In the genomic region with DNA sequence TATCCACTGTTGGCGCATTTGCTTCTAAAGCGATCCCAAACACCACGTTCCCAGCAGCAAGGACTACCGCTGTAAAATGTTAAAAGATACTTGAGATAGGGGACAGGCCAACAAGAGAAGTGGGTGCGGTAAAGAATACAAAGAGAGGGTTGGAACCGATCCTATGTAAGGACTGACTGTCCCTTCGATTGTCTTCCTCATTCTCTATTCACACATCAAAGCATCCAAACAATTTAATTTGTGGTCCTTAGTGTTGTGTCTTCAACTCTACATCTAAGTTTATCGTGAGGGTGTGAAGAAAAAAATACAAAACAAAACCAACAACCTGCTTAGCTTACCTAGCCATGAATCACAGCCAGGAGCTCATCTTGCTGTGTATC, we compare ENCODE assay signal across 7 mouse cellular contexts. TPM values are rescaled to one million over a fixed set of nuclear protein-coding genes. Genes with fewer than 3 reads are reported as not detected.
DNase-seq lines count a peak whose midpoint lies in the region; ATAC-seq and TF ChIP-seq lines count a peak whose summit lies in the region.

No protein-coding gene starts in this region.

- no peaks in the 10 kb centered on the region for H3K9me3 ChIP-seq in lung, embryonic 16.5 days (ENCODE audit: control insufficient read depth, low read length)
- H3K9me3 ChIP-seq in forebrain, embryonic 10.5 days: no peaks in the 10 kb centered on the region
- H3K9me3 ChIP-seq in limb, embryonic 11.5 days (ENCODE audit: control insufficient read depth, low read length): no peaks in the 10 kb centered on the region

- H3K4me3 ChIP-seq in lung, embryonic 16.5 days (ENCODE audit: low read length): peak overlapping the region; percentile 96
- H3K4me3 ChIP-seq in forebrain, embryonic 10.5 days: peak overlapping the region; percentile 90
- peak overlapping the region; percentile 92 for H3K4me3 ChIP-seq in limb, embryonic 11.5 days (ENCODE audit: low read depth, low read length)
- peak overlapping the region; percentile 95 for H3K4me3 ChIP-seq in small intestine, adult 2 months (ENCODE audit: low read depth, low read length)

- no peak overlapping the region for H3K27ac ChIP-seq in lung, embryonic 16.5 days (ENCODE audit: low read length)
- peak overlapping the region; percentile 96 for H3K27ac ChIP-seq in forebrain, embryonic 10.5 days
- no peak overlapping the region for H3K27ac ChIP-seq in limb, embryonic 11.5 days (replicated peaks; ENCODE audit: low read depth, low read length)
- no peak overlapping the region for H3K27ac ChIP-seq in small intestine, adult 2 months (ENCODE audit: insufficient read depth, low read depth, low read length)

- no peak for TF ChIP-seq POLR2A in small intestine, adult 2 months (IDR thresholded peaks at IDR 0.05; ENCODE audit: low read depth, low read length)

- TF ChIP-seq CTCF in small intestine, adult 2 months (IDR thresholded peaks at IDR 0.05; ENCODE audit: extremely low read depth, insufficient read length, insufficient replicate concordance, low read depth, low read length): no peak

- peak overlapping the region; percentile 95 for H3K9ac ChIP-seq in lung, embryonic 16.5 days (ENCODE audit: low read length)
- peak overlapping the region; percentile 98 for H3K9ac ChIP-seq in limb, embryonic 11.5 days (ENCODE audit: low read length)

- H3K4me1 ChIP-seq in lung, embryonic 16.5 days (replicated peaks; ENCODE audit: control insufficient read depth, insufficient read depth, low read length): peaks cover 12% of the 10 kb centered on the region
- peaks cover 46% of the 10 kb centered on the region for H3K4me1 ChIP-seq in forebrain, embryonic 10.5 days
- no peaks in the 10 kb centered on the region for H3K4me1 ChIP-seq in limb, embryonic 11.5 days (ENCODE audit: control insufficient read depth, insufficient read depth, low read length)
- H3K4me1 ChIP-seq in small intestine, adult 2 months (ENCODE audit: control insufficient read depth, insufficient read depth, insufficient read length, low read length): peaks cover 3% of the 10 kb centered on the region

- WGBS in lung, embryonic 16.5 days: 9% methylated on average over 8 of the region's 8 CpGs
- 24% methylated on average over 8 of the region's 8 CpGs for WGBS in forebrain, embryonic 10.5 days
- 15% methylated on average over 8 of the region's 8 CpGs for WGBS in limb, embryonic 11.5 days
- WGBS in small intestine, adult 2 months: 11% methylated on average over 8 of the region's 8 CpGs

- H3K27me3 ChIP-seq in lung, embryonic 16.5 days (ENCODE audit: control insufficient read depth, insufficient read depth, low read depth, low read length): no peaks in the 10 kb centered on the region
- peaks cover 13% of the 10 kb centered on the region for H3K27me3 ChIP-seq in forebrain, embryonic 10.5 days (ENCODE audit: poor library complexity, severe bottlenecking)
- no peaks in the 10 kb centered on the region for H3K27me3 ChIP-seq in limb, embryonic 11.5 days (ENCODE audit: control insufficient read depth, insufficient read depth, low read length)
- no peaks in the 10 kb centered on the region for H3K27me3 ChIP-seq in small intestine, adult 2 months (ENCODE audit: control insufficient read depth, insufficient read depth, low read length)

- no peak for DNase-seq in lung, postnatal 10 days
- no peak for DNase-seq in forebrain, embryonic 10.5 days (ENCODE audit: extremely low spot score, low spot score)
- no peak for DNase-seq in limb, embryonic 11.5 days (ENCODE audit: low spot score)
- no peak for DNase-seq in thymus, postnatal 36 days

- peak overlapping the region; percentile 61 for H3K4me2 ChIP-seq in lung, embryonic 16.5 days (ENCODE audit: low read depth, low read length)
- H3K4me2 ChIP-seq in limb, embryonic 11.5 days (ENCODE audit: low read depth, severe bottlenecking): peak overlapping the region; percentile 64

- H3K36me3 ChIP-seq in lung, embryonic 16.5 days (ENCODE audit: control insufficient read depth, insufficient read depth, low read length): no peaks in the 10 kb centered on the region
- H3K36me3 ChIP-seq in forebrain, embryonic 10.5 days (replicated peaks): peaks cover 15% of the 10 kb centered on the region
- H3K36me3 ChIP-seq in limb, embryonic 11.5 days (ENCODE audit: control insufficient read depth, insufficient read depth, low read length): no peaks in the 10 kb centered on the region
- peaks cover 2% of the 10 kb centered on the region; the same call in 1 of the 2 replicates for H3K36me3 ChIP-seq in small intestine, adult 2 months (ENCODE audit: control insufficient read depth, insufficient read depth, low read length)

- no peak for ATAC-seq in lung, embryonic 16.5 days (ENCODE audit: low read depth)
- no peak for ATAC-seq in limb, embryonic 11.5 days (ENCODE audit: insufficient number of reproducible peaks, low FRiP score, low TSS enrichment, low read depth)
- ATAC-seq in megakaryocyte-erythroid progenitor cell, adult 5-6 weeks (replicated peaks; ENCODE audit: low FRiP score, low TSS enrichment, poor library complexity, severe bottlenecking): no peak

RNA-seq across cellular contexts. Expression of a gene that starts 0.9 kb away (rescaled TPM):
- 44.0 and 55.5 TPM in 2 replicates for polyA plus RNA-seq in lung, embryonic 16.5 days (2015; fragmentation: Nextera tagmentation; extraction: Ambion mirVana)
- polyA plus RNA-seq in forebrain, embryonic 10.5 days (2016; fragmentation: Nextera tagmentation; extraction: Ambion mirVana): 92.5 and 95.1 TPM in 2 replicates
- 122 and 125 TPM in 2 replicates for polyA plus RNA-seq in limb, embryonic 11.5 days (2014; fragmentation: Nextera tagmentation; extraction: Ambion mirVana)
- 10.2 and 18.4 TPM in 2 replicates for polyA plus RNA-seq in small intestine, adult 2 months (2012; rRNA removed)
- total RNA-seq in megakaryocyte-erythroid progenitor cell, adult 5-6 weeks (2014; fragmentation: Nextera tagmentation): 21.4 and 24.8 TPM in 2 replicates
- total RNA-seq in megakaryocyte-erythroid progenitor cell, adult 5-6 weeks (2017): 7.8 and 12.4 TPM in 2 replicates

RNA-seq across cellular contexts. Expression of a gene that starts 46.0 kb away (rescaled TPM):
- 61.3 and 65.1 TPM in 2 replicates for polyA plus RNA-seq in lung, embryonic 16.5 days (2015; fragmentation: Nextera tagmentation; extraction: Ambion mirVana)
- polyA plus RNA-seq in forebrain, embryonic 10.5 days (2016; fragmentation: Nextera tagmentation; extraction: Ambion mirVana): 88.3 and 88.5 TPM in 2 replicates
- 112 and 114 TPM in 2 replicates for polyA plus RNA-seq in limb, embryonic 11.5 days (2014; fragmentation: Nextera tagmentation; extraction: Ambion mirVana)
- polyA plus RNA-seq in small intestine, adult 2 months (2012; rRNA removed): 2.3 and 4.7 TPM in 2 replicates
- 45.5 and 81.4 TPM in 2 replicates for total RNA-seq in megakaryocyte-erythroid progenitor cell, adult 5-6 weeks (2014; fragmentation: Nextera tagmentation)
- total RNA-seq in megakaryocyte-erythroid progenitor cell, adult 5-6 weeks (2017): 177 and 190 TPM in 2 replicates

Comparison
In these comparisons a context has a peak if more than half of its experiments do, and no peak if none do; other contexts are left out.
1. RNA of a gene that starts 46.0 kb away (polyA plus RNA-seq): 112 to 114 TPM in limb, embryonic 11.5 days, 88.3 to 88.5 TPM in forebrain, embryonic 10.5 days and 61.3 to 65.1 TPM in lung, embryonic 16.5 days; 2.3 to 4.7 TPM in small intestine, adult 2 months; every median in the first group is over 10 times any median in the second.
2. Peak in every context shown above with its lines, with median percentiles within 50 percentile points of each other: H3K4me3 ChIP-seq.